Mouse (Mus musculus): ENCODE results near the gene C3ar1. TPM values are rescaled to one million over a fixed set of nuclear protein-coding genes. Genes with fewer than 3 reads are reported as not detected.

The C3ar1 gene
- polyA plus RNA-seq (2014; fragmentation: Nextera tagmentation; extraction: Ambion mirVana): 1.5 and 1.6 TPM in 2 replicates

- DNase-seq (ENCODE audit: low spot score): no peak
- Histone ChIP-seq H3K9ac (ENCODE audit: low read length) (no peak within 1 kb of the TSS), H3K4me3 (ENCODE audit: low read depth, low read length) (no peak within 1 kb of the TSS), H3K9me3 (ENCODE audit: control insufficient read depth, low read length) (no peaks in the 10 kb centered on the region; the same call in 1 of the 2 replicates), H3K27me3 (ENCODE audit: control insufficient read depth, insufficient read depth, low read length) (no peaks in the 10 kb centered on the region), H3K36me3 (ENCODE audit: control insufficient read depth, insufficient read depth, low read length) (no peaks in the 10 kb centered on the region), H3K4me1 (replicated peaks; ENCODE audit: control insufficient read depth, insufficient read depth, low read length) (no peaks in the 10 kb centered on the region), H3K4me2 (ENCODE audit: low read depth, low read length, severe bottlenecking) (no peak within 1 kb of the TSS), H3K27ac (ENCODE audit: low read depth, low read length) (no peak within 1 kb of the TSS)
- no peak for ATAC-seq (replicated peaks; ENCODE audit: low FRiP score)
- WGBS: 80% methylated on average over 7 of the region's 7 CpGs
Observed at GRCm38 (mm10) chr6:122855955-122856354, at the start of gene C3ar1. C3ar1 (minus strand) TSS chr6:122856161.

- H3K27me3 ChIP-seq (ENCODE audit: control insufficient read depth, insufficient read depth, low read length): no peaks in the 10 kb centered on the region
- H3K4me1 ChIP-seq (replicated peaks; ENCODE audit: control insufficient read depth, insufficient read depth, low read length): no peaks in the 10 kb centered on the region
- H3K36me3 ChIP-seq (ENCODE audit: control insufficient read depth, insufficient read depth, low read length): peaks cover 6% of the 10 kb centered on the region; the same call in 1 of the 2 replicates
- peak; percentile 72 for DNase-seq (ENCODE audit: low spot score)
- ATAC-seq (replicated peaks; ENCODE audit: low FRiP score): peak; percentile 56; the same call in 1 of the 2 replicates
- H3K27ac ChIP-seq (ENCODE audit: low read depth, low read length): no peak overlapping the region
- 17% methylated on average over 2 of the region's 2 CpGs for WGBS
- no peak overlapping the region for H3K9ac ChIP-seq (ENCODE audit: low read length)
- H3K4me3 ChIP-seq (ENCODE audit: low read depth, low read length): no peak overlapping the region
- no peak overlapping the region for H3K4me2 ChIP-seq (ENCODE audit: low read depth, low read length, severe bottlenecking)
- H3K9me3 ChIP-seq (ENCODE audit: control insufficient read depth, low read length): no peaks in the 10 kb centered on the region
Observed at GRCm38 (mm10) chr6:122892442-122893049, 36.6 kb upstream of the C3ar1 start.

GRCm38 (mm10) chr6:122889599-122889998 lies 33.6 kb upstream of the C3ar1 start:
- Histone ChIP-seq H3K27me3 (ENCODE audit: control insufficient read depth, insufficient read depth, low read length) (no peaks in the 10 kb centered on the region), H3K36me3 (ENCODE audit: control insufficient read depth, insufficient read depth, low read length) (peaks cover 6% of the 10 kb centered on the region; the same call in 1 of the 2 replicates), H3K4me3 (ENCODE audit: low read depth, low read length) (no peak overlapping the region), H3K9me3 (ENCODE audit: control insufficient read depth, low read length) (no peaks in the 10 kb centered on the region), H3K4me1 (replicated peaks; ENCODE audit: control insufficient read depth, insufficient read depth, low read length) (no peaks in the 10 kb centered on the region), H3K9ac (ENCODE audit: low read length) (no peak overlapping the region), H3K27ac (ENCODE audit: low read depth, low read length) (no peak overlapping the region), H3K4me2 (ENCODE audit: low read depth, low read length, severe bottlenecking) (no peak overlapping the region)
- WGBS: 96% methylated on average over 2 of the region's 2 CpGs
- DNase-seq (ENCODE audit: low spot score): no peak
- 0 out of 2 replicates have a peak, but pooled peaks have one; percentile 28 for ATAC-seq (replicated peaks; ENCODE audit: low FRiP score)

- Histone ChIP-seq H3K4me3 (ENCODE audit: low read depth, low read length) (no peak overlapping the region), H3K9ac (ENCODE audit: low read length) (no peak overlapping the region), H3K4me2 (ENCODE audit: low read depth, low read length, severe bottlenecking) (no peak overlapping the region), H3K27ac (ENCODE audit: low read depth, low read length) (no peak overlapping the region), H3K4me1 (replicated peaks; ENCODE audit: control insufficient read depth, insufficient read depth, low read length) (no peaks in the 10 kb centered on the region), H3K27me3 (ENCODE audit: control insufficient read depth, insufficient read depth, low read length) (no peaks in the 10 kb centered on the region), H3K36me3 (ENCODE audit: control insufficient read depth, insufficient read depth, low read length) (peaks cover 22% of the 10 kb centered on the region), H3K9me3 (ENCODE audit: control insufficient read depth, low read length) (no peaks in the 10 kb centered on the region)
- DNase-seq (ENCODE audit: low spot score): no peak
- WGBS: 94% methylated on average over 9 of the region's 9 CpGs
- no peak for ATAC-seq (replicated peaks; ENCODE audit: low FRiP score)
Observed at GRCm38 (mm10) chr6:122883603-122884002, 27.6 kb upstream of the C3ar1 start.

- no peak for ATAC-seq (replicated peaks; ENCODE audit: low FRiP score)
- Histone ChIP-seq H3K27ac (ENCODE audit: low read depth, low read length) (no peak overlapping the region), H3K36me3 (ENCODE audit: control insufficient read depth, insufficient read depth, low read length) (peaks cover 17% of the 10 kb centered on the region), H3K4me2 (ENCODE audit: low read depth, low read length, severe bottlenecking) (no peak overlapping the region), H3K4me3 (ENCODE audit: low read depth, low read length) (no peak overlapping the region), H3K9me3 (ENCODE audit: control insufficient read depth, low read length) (no peaks in the 10 kb centered on the region), H3K27me3 (ENCODE audit: control insufficient read depth, insufficient read depth, low read length) (no peaks in the 10 kb centered on the region), H3K9ac (ENCODE audit: low read length) (no peak overlapping the region), H3K4me1 (replicated peaks; ENCODE audit: control insufficient read depth, insufficient read depth, low read length) (no peaks in the 10 kb centered on the region)
- no peak for DNase-seq (ENCODE audit: low spot score)
- WGBS: 95% methylated on average over 12 of the region's 12 CpGs
Observed at GRCm38 (mm10) chr6:122881287-122881686, 25.3 kb upstream of the C3ar1 start.

GRCm38 (mm10) chr6:122879781-122880505 lies 24.0 kb upstream of the C3ar1 start:
- Histone ChIP-seq H3K4me2 (ENCODE audit: low read depth, low read length, severe bottlenecking) (no peak overlapping the region), H3K9ac (ENCODE audit: low read length) (no peak overlapping the region), H3K27ac (ENCODE audit: low read depth, low read length) (no peak overlapping the region), H3K27me3 (ENCODE audit: control insufficient read depth, insufficient read depth, low read length) (no peaks in the 10 kb centered on the region), H3K9me3 (ENCODE audit: control insufficient read depth, low read length) (no peaks in the 10 kb centered on the region), H3K4me3 (ENCODE audit: low read depth, low read length) (no peak overlapping the region), H3K4me1 (replicated peaks; ENCODE audit: control insufficient read depth, insufficient read depth, low read length) (peaks cover 4% of the 10 kb centered on the region; the same call in 1 of the 2 replicates), H3K36me3 (ENCODE audit: control insufficient read depth, insufficient read depth, low read length) (peaks cover 17% of the 10 kb centered on the region)
- WGBS: 92% methylated on average over 7 of the region's 7 CpGs
- DNase-seq (ENCODE audit: low spot score) (no peak), ATAC-seq (replicated peaks; ENCODE audit: low FRiP score) (no peak)

- 95% methylated on average over 7 of the region's 7 CpGs for whole genome bisulfite sequencing
- peaks cover 15% of the 10 kb centered on the region for H3K36me3 ChIP-seq (ENCODE audit: control insufficient read depth, insufficient read depth, low read length)
Observed at GRCm38 (mm10) chr6:122879141-122879735, 23.3 kb upstream of the C3ar1 start.

GRCm38 (mm10) chr6:122874720-122875389 lies 18.9 kb upstream of the C3ar1 start:
- Histone ChIP-seq H3K36me3 (ENCODE audit: control insufficient read depth, insufficient read depth, low read length) (no peaks in the 10 kb centered on the region), H3K9me3 (ENCODE audit: control insufficient read depth, low read length) (no peaks in the 10 kb centered on the region), H3K4me1 (replicated peaks; ENCODE audit: control insufficient read depth, insufficient read depth, low read length) (peaks cover 4% of the 10 kb centered on the region; the same call in 1 of the 2 replicates), H3K27me3 (ENCODE audit: control insufficient read depth, insufficient read depth, low read length) (no peaks in the 10 kb centered on the region), H3K27ac (ENCODE audit: low read depth, low read length) (peak overlapping the region; percentile 75), H3K4me2 (ENCODE audit: low read depth, low read length, severe bottlenecking) (peak overlapping the region; percentile 59), H3K9ac (ENCODE audit: low read length) (peak overlapping the region; percentile 89), H3K4me3 (ENCODE audit: low read depth, low read length) (peak overlapping the region; percentile 84)
- ATAC-seq (replicated peaks; ENCODE audit: low FRiP score): peak; percentile 79
- WGBS: under 1% methylated on average over 30 of the region's 31 CpGs
- no peak for DNase-seq (ENCODE audit: low spot score)

More at GRCm38 (mm10) chr6:122879141-122879735, 23.3 kb upstream of the C3ar1 start:
- Histone ChIP-seq H3K9me3 (ENCODE audit: control insufficient read depth, low read length) (no peaks in the 10 kb centered on the region), H3K4me1 (replicated peaks; ENCODE audit: control insufficient read depth, insufficient read depth, low read length) (peaks cover 4% of the 10 kb centered on the region; the same call in 1 of the 2 replicates), H3K4me3 (ENCODE audit: low read depth, low read length) (no peak overlapping the region), H3K27ac (ENCODE audit: low read depth, low read length) (no peak overlapping the region), H3K4me2 (ENCODE audit: low read depth, low read length, severe bottlenecking) (no peak overlapping the region), H3K9ac (ENCODE audit: low read length) (no peak overlapping the region), H3K27me3 (ENCODE audit: control insufficient read depth, insufficient read depth, low read length) (no peaks in the 10 kb centered on the region)
- ATAC-seq (replicated peaks; ENCODE audit: low FRiP score) (no peak), DNase-seq (ENCODE audit: low spot score) (no peak)

Measured in forebrain, embryonic 11.5 days (tissue).